Mouse (Mus musculus): ENCODE results near the gene Clec16a.

DNA sequence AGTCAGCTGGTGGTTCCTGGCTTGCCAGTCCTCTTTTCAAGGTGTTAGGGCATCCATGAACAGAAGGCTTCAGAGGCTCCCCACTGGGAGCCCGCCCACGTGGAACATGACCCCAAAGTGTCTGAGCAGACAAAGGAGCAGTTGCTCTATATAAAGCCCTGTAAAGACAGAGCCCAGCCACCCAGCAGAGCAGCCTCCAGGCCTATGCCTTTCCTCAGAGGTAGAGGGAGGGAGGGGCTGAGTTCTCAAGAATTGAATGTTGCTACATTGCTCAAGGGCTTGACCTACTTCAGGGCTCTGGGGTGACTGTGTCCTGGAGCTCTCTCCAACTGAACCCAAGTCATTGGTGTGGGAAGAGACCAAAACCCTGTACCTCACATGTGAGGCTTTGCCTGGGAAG lies 155.0 kb downstream of the Clec16a start:
- TF ChIP-seq CTCF (IDR thresholded peaks at IDR 0.05; ENCODE audit: borderline replicate concordance, control insufficient read depth, extremely low read depth, insufficient read depth, low read length, poor library complexity) (peak; percentile 12; the same call in 1 of the 2 replicates), POLR2A (IDR thresholded peaks at IDR 0.05; ENCODE audit: control insufficient read depth, extremely low read depth, insufficient read depth, low read length, poor library complexity) (peak; percentile 68)
